Mouse (Mus musculus) urinary bladder, postnatal 25 days (tissue): Measurements from ENCODE around the gene Rxfp4.

Experiments
- DNase-seq: peaks from one replicate; pipeline ENCODE4 v3.0.0; 2022; ENCODE audit warnings: low spot score

Rxfp4 gene

GRCm38 (mm10) chr3:88651669-88652618 lies 998 bp downstream of the Rxfp4 start:
- no peak for DNase-seq

DNA sequence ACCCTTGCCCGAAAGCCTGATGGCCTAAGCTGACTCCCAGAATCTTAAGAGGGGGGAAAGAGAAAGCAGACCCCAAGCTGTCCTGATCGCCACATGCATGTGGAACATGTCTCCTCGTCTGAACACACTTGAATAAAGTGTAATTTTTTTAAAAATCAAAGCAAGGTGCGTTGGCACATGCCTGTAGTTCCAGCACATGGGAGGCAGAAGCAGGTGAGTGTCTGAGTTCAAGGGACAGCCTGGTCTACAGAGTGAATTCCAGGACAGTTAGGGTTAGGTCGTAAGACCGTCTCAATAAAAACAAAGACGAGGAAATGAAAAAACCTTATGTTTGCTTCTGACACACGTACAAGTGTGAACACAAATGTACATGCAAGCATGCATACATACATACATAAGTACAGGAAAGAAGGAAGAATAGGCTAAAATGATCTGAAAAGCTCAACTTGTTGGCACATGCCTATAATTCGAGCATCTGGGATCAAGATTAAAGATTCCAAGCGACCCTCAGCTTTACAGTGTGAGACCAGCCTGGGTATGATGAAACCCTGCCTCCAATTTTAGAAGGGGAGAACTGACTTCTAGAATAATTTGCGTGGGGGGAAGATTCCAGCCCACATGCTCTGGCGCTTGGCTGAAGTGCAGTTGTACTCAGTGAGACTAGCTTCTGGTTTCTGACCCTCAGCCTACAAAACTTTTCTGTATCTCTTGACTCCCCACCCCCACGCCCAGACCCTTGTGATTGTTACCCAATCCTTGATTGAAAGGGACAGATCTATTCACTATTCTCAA lies 2.0 kb downstream of the Rxfp4 start:
- no peak for DNase-seq

GRCm38 (mm10) chr3:88649967-88650366 lies 3.0 kb downstream of the Rxfp4 start:
- DNase-seq, result no peak

- no peak for DNase-seq
Observed at GRCm38 (mm10) chr3:88649186-88649585, 3.8 kb downstream of the Rxfp4 start.

DNA sequence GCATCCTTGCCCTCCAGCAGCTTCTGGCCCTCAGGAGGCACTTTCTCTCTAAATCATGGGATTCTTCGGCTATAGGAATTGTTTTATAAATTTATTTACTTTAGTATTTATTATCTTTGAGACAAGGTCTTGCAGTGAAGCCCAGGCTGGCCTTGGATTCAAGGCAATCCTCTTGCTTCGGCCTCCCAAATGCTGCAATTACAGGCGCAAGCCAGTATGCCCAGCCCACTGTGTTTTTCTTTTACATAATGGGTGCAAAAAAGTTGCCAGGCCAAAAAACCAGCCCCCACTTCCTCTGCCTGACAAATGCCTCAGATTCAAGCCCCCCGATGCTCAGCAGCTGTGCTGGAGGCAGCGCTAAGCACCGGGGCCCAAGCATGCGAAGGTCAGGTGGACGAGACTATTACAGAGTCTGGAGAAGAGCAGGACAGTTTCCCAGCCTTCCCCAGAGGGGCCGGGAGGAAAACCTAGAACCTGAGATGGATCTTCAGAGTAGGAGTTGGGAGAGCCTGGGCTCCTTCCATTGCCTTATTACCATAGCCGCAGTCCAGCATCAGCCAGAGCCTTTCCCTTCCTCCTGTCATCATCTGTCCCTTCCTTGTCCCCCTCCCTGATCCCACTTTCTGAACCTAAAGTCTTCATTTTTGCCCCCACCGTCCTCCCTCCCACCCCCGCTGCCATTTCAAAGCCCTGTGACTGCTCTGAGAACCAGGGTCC lies 4.3 kb downstream of the Rxfp4 start:
- no peak for DNase-seq

GRCm38 (mm10) chr3:88647779-88648413 lies 5.0 kb downstream of the Rxfp4 start:
- no peak for DNase-seq

DNA sequence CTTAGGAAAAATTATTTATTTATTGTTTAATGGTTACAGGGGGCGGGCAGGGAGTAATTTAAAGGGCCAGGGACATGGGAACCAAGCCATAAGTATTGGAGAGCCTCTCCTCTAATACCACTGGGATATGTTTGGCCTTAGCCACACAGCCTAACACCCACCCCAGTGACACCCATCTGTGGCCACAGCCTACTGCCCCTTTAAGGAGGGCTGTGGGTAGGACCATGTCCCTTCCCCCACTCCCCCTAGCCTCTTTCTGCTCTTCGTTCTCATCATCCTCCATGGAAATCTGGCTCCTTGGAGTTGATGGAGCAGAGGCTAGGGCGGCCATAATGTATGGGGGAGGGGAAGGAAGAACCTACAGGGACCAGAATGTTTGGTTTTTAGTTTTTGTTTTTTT lies 5.9 kb downstream of the Rxfp4 start:
- no peak for DNase-seq

- DNase-seq, result no peak
Observed at GRCm38 (mm10) chr3:88646426-88646995, 6.4 kb downstream of the Rxfp4 start.

GRCm38 (mm10) chr3:88645937-88646336 lies 7.0 kb downstream of the Rxfp4 start:
- DNase-seq, result no peak

DNA sequence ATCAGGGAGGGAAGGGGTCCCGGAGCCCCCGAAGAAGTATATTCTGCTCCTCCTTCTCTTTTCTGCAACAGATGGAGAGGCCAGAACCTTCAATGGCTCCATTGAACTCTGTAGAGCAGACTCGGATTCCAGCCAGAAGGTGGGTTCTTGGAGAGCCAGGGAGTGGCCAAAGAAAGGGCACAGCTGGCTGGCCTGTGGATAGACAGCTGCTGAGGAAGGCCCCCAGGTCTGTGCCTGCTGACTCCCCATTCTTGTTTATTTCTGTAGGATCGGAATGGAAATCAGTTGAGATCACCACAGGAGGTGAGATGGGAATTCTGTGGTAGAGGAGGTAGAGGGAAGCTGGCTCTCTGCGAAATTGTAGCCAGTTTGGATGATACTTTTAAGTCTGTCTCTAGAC lies 9.9 kb downstream of the Rxfp4 start:
- DNase-seq, result no peak

DNA sequence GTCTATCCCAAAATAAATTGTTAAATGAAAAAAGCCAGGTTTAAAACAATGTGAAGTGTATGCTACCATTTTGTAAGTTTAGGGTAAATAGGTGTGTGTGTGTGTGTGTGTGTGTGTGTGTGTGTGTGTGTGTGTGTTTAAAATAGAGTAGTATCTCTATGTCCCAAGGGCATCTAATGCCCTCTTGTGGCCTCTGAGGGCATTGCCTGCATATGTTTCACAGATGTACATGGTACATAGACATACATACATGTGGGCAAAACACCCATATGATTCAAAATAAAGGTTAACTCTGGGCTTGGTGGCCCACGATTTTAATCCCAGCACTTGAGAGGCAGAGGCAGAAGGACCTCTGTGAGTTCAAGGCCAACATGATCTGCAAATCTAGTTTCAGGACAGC lies 12.3 kb downstream of the Rxfp4 start:
- DNase-seq, result peak; percentile 43

- DNase-seq, result no peak
Observed at GRCm38 (mm10) chr3:88639239-88639638, 13.7 kb downstream of the Rxfp4 start.

DNA sequence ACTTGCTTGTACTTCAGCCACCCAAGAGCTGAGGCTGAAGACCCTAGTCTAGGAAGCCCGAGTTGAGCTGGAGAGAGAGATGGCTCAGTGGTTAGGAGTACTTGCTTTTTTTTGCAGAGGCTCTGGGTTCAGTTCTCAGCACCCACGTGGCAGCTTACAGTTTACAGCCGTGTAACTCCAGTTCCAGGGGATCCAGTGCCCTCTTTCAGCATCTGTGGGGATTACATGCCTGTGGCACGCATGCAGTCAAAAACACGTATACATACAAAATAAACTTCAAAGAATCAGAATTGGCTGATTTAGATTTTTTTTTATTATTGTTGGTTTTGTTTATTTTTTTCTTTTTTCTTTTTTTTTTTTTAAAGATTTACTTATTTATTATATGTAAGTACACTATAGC lies 15.8 kb downstream of the Rxfp4 start:
- DNase-seq, result no peak

DNA sequence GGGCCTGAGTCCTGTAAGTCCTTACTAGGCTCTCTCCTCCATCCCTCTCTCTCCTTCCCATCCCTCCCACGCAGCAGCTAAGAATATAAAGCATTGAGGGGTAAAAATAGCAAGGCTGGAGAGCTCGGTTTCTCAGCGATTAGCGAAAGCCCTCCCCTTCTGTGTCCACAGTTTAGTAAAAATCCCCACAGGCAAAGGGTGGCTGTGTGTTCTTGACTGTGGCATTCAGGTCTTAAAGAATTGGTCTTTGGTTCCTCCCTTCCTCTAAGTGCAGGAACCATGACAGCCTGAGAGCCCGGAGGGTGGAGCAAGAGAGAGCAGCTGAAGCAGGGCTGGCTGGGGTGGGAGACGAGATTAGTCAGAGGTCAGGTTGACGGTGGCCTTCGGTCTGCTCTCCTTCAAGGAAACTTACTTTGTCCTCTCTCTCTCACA lies 16.4 kb downstream of the Rxfp4 start:
- DNase-seq, result no peak

DNA sequence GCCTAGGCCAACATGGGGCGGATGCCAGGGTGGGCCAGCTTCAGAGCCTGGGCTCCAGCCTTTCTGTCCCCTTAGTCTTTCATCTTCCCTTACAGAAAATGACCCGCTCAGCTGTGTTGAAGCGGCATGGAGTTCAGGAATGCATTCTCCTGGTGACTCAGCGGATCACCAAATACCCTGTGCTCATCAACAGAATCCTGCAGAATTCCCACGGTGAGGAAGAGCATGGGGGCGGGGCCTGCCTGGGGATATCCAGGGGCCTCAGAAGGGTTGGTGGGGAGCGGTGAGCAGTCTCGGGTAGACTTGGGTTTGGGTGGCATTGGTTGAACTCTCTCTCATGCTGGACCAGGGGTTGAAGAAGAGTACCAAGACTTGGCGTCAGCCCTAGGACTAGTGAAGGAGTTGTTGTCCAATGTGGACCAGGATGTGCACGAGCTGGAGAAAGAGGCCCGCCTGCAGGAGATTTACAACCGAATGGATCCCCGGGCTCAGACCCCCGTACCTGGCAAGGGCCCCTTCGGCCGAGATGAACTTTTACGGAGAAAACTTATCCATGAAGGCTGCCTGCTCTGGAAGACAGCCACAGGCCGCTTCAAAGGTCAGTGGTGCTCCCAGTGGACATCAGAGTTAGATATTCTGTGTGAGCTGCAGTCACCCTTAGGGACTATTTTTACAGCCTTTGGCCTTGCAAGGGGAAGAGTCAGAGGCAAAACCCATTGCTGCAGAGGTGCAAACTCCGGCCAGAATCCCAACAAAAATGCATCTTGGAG lies 17.3 kb downstream of the Rxfp4 start:
- no peak for DNase-seq

DNA sequence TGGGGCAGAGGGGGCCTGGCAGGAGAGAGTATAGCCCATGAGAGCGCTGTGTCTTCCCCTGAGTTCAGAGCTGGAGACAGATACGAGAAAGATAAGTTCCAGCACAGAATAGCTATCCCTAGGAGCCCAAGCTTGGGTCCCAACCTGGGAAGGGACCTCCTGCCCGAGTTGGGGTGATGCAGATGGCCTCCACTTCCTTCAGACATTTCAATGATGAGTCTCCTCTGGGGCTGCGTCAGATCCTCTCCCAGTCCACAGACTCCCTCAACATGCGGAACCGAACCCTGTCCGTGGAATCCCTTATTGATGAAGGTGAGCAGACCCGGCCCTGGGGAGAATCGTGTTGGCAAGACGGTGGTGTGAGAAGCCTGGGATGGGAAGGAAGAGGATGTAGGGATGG lies 19.9 kb downstream of the Rxfp4 start:
- no peak for DNase-seq

DNA sequence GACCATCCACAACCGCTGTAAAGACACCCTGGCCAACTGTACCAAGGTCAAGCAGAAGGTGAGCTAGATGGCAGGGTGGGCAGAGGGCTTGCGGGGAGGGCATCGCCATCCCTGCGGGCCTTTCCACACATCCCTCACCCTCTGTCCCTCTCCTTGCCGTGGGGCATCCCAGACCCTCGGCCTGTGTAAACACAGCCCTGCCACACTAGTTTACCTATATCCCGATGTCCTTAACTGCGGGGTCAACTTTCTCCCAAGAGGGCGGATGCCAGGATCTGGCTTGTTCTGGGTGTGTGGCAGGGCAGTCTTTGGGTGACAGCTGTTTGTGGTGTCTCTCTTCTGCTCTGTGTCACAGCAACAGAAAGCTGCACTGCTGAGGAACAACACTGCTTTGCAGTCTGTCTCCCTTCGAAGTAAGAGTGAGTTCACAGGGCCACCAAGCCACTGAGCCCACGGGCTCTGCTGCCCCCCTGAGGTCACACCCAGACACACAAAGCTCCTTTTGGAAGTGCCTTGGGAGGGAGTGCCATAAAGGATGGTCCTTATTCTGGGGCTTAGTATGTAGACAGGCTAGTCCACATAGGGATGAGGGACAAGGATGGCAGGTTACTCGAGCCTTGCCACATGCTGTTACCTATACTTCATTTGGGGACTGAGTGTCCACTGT lies 20.9 kb downstream of the Rxfp4 start:
- no peak for DNase-seq

DNA sequence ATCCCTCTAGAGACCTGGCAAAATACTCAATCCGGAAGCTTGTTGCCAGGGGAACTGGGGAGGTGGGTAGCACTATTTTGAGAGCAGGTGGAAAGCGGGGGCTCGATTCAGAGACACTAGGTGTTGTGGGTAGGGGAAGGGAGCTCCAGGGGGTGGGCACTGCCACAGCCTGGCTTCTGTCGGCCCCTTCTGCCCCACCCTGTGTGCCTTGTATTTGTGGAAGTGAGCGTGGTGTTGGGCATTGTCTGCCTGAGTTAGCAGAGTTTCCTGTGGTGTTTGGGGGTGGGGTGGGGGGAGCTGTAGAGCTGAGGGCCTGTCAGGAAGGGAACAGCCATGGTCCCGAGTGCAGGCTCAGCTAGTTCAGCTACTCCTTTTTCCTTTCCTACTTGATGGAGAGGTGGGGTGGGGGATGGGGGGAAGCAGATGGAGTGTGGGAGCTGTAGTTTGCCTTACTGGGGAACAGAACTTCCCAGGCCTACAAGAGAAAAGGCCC lies 22.0 kb downstream of the Rxfp4 start:
- no peak for DNase-seq

DNA sequence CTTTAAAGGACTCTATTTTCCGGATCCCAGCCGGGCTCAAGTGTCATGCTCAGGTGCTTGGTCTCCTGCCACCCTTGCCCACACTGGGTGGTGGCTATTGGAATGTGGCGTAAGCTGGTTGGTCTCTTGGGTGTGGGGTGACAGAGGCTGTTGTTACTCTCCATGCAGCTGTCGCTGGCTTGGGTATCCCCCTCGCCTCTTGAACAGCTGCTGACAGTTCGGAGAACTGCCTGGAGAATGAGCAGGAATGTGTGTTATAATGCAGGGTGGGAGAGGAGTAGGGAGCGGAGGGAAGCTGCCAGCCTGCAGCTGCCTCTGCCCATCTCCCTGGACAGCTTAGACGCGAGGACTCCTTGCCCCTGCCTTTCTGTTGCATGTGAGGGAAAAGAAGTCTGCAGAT lies 22.9 kb downstream of the Rxfp4 start:
- DNase-seq, result no peak

GRCm38 (mm10) chr3:88629244-88629643 lies 23.7 kb downstream of the Rxfp4 start:
- no peak for DNase-seq
